Mouse (Mus musculus): Measurements from ENCODE around the gene Gm20517. TPM values are rescaled to one million over a fixed set of nuclear protein-coding genes. Genes with fewer than 3 reads are reported as not detected.

Gm20517 gene
- polyA plus RNA-seq, 1 experiment from 2014 or later = 2.1 TPM

DNA sequence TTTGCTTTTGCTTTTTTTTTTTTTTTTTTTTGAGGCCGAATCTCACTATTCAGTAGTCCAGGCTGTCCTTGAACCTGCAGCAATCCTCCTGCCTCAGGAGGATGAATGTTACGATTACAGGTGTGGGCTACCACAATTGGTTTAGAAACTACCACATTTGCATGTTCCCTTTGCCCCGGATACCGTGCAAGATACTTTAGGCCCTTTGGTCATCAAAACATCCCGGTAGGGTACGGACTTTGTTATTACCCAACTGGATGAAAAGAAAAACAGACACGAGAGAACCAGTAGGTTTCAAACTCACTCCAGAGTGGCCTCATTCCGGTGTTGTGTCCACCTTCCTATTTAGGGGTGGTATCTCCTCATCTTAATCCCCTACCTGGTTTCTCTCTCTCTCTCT is 22.9 kb upstream of the Gm20517 start:
- Histone ChIP-seq H3K36me3 (no peaks in the 10 kb centered on the region), H3K9me3 (no peaks in the 10 kb centered on the region), H3K4me1 (replicated peaks) (peaks cover 8% of the 10 kb centered on the region), H3K27me3 (ENCODE audit: insufficient read depth, poor library complexity, severe bottlenecking) (no peaks in the 10 kb centered on the region), H3K4me3 (no peak overlapping the region), H3K27ac (no peak overlapping the region)
- WGBS = 88% methylated on average over 8 of the region's 8 CpGs
- no peak for DNase-seq (ENCODE audit: low spot score)

DNA sequence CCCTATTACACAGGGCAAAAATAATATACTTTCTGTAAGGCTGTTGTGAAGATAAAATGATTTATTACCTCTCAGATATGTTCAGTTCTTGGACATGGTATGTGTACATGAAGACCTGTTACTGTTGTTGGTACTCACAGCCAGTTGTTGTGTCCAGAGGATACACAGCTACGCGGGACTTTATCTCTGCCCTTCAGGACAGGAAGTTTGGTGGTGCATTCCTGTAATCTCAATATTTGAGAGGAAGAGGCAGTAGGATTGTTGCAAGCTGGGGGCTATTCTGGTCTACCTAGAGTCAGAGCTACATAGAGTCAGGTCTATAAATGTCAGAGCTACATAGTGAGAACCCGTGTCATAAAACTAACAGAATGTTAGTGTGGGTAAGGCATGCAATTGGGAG is 20.3 kb upstream of the Gm20517 start:
- Histone ChIP-seq H3K4me3 (no peak overlapping the region), H3K36me3 (no peaks in the 10 kb centered on the region; the same call in 1 of the 2 replicates), H3K4me1 (replicated peaks) (peaks cover 31% of the 10 kb centered on the region), H3K9me3 (no peaks in the 10 kb centered on the region), H3K27me3 (ENCODE audit: insufficient read depth, poor library complexity, severe bottlenecking) (no peaks in the 10 kb centered on the region), H3K27ac (no peak overlapping the region)
- DNase-seq (ENCODE audit: low spot score) = no peak
- 92% methylated on average over 3 of the region's 3 CpGs for WGBS

DNA sequence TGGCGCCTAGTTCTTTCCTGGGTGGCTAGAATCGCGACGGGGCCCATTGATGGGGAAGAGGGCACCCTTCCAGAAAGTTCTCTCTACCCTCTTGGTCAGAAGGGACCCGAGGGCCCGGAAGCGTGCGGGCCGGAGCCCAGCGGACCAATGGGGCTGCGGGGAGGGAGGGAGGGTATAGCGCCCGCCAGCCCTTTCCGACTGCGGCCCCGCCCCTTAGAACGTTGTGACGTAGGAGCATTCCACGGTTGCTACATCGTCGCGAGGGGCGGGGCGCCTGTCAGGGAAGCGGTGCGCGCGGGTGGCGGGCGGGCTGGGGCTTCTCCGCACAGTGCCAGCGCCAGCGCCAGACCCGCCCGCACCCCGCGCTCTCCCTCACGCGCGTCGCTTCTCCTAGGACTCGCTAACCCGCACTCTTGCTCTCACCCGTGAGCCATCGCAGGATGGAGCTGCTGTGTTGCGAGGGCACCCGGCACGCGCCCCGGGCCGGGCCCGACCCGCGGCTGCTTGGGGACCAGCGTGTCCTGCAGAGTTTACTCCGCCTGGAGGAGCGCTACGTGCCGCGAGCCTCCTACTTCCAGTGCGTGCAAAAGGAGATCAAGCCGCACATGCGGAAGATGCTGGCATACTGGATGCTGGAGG is 18.1 kb upstream of the Gm20517 start:
- Histone ChIP-seq H3K4me1 (replicated peaks) (peaks cover 50% of the 10 kb centered on the region), H3K4me3 (peak overlapping the region; percentile 66), H3K27ac (peak overlapping the region; percentile 90), H3K36me3 (peaks cover 23% of the 10 kb centered on the region), H3K27me3 (ENCODE audit: insufficient read depth, poor library complexity, severe bottlenecking) (no peaks in the 10 kb centered on the region), H3K9me3 (no peaks in the 10 kb centered on the region)
- DNase-seq (ENCODE audit: low spot score) = peak; percentile 93
- under 1% methylated on average over 63 of the region's 63 CpGs for WGBS

DNA sequence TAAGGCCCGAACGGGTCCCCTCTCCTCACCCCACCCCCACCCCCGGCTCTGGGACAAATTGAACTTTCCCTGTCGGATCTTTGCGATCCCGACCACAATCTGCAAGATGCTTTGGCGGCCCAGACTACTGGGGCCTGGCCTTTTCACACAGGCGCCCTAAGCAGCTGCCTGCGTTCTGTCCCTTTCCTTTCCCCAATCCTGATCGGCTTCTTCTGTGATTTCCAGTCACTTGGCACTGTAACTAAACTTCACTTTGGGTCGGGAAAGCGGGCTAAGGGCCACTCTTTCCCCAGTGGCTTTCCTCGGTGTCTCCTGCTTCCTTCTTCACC is 17.6 kb upstream of the Gm20517 start:
- Histone ChIP-seq H3K36me3 (peaks cover 27% of the 10 kb centered on the region), H3K4me1 (replicated peaks) (peaks cover 50% of the 10 kb centered on the region), H3K4me3 (peak overlapping the region; percentile 66), H3K27me3 (ENCODE audit: insufficient read depth, poor library complexity, severe bottlenecking) (no peaks in the 10 kb centered on the region), H3K9me3 (no peaks in the 10 kb centered on the region), H3K27ac (peak overlapping the region; percentile 90)
- under 1% methylated on average over 13 of the region's 13 CpGs for WGBS
- no peak for DNase-seq (ENCODE audit: low spot score)

DNA sequence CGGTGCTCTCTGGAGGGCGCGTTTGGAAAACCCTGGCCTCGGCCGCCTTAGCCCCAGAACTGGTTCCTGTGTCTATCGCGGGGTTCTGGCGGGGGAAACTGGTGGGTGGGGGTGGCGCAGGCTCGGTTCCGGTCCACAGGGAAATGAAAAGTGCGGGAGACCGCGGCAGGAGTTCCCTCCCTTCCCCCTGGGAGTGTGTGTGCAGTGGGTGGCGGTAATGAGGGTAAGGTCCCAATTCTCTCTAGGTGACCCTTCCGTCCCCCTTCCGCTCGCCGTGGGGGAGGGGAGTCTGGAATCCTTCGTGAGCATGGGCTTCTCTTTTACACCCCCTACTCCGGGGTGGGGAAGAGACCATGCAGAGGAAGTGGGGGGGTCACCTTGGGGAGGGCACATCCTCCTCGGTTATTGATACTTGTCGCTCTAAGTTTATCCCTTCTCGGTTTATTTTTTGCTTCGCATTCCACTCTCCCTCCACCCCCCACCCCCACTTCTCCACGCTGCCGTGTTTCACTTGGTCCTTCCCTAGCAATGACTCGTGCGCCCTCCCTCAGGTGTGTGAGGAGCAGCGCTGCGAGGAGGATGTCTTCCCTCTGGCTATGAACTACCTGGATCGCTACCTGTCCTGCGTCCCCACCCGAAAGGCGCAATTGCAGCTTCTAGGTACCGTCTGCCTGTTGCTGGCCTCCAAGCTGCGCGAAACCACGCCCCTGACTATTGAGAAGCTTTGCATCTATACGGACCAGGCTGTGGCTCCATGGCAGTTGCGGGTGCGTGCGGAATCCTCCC is 17.0 kb upstream of the Gm20517 start:
- peaks cover 50% of the 10 kb centered on the region for H3K4me1 ChIP-seq (replicated peaks)
- H3K27ac ChIP-seq = peak overlapping the region; percentile 90
- WGBS = under 1% methylated on average over 43 of the region's 43 CpGs
- peak overlapping the region; percentile 66 for H3K4me3 ChIP-seq
- H3K9me3 ChIP-seq = no peaks in the 10 kb centered on the region
- peak; percentile 61 for DNase-seq (ENCODE audit: low spot score)
- H3K27me3 ChIP-seq (ENCODE audit: insufficient read depth, poor library complexity, severe bottlenecking) = no peaks in the 10 kb centered on the region
- peaks cover 33% of the 10 kb centered on the region for H3K36me3 ChIP-seq

DNA sequence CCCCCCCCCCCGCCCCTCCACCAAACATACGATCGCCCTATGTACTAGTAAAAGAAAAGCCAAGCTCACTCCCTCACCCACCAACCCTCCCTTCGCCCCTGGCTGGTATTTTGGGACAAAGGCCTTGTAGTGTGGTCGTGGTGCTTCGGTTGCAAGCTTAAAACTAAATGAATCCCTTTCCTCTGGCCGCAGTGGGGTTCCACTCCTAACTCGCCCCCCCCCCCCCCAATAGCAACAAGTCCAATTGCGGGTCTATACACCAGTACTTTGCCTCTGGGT is 16.5 kb upstream of the Gm20517 start:
- no peaks in the 10 kb centered on the region for H3K9me3 ChIP-seq
- peak overlapping the region; percentile 66 for H3K4me3 ChIP-seq
- H3K27ac ChIP-seq = peak overlapping the region; percentile 90
- DNase-seq (ENCODE audit: low spot score) = no peak
- H3K27me3 ChIP-seq (ENCODE audit: insufficient read depth, poor library complexity, severe bottlenecking) = no peaks in the 10 kb centered on the region
- WGBS = 1% methylated on average over 9 of the region's 9 CpGs
- peaks cover 50% of the 10 kb centered on the region for H3K4me1 ChIP-seq (replicated peaks)
- H3K36me3 ChIP-seq = peaks cover 38% of the 10 kb centered on the region

DNA sequence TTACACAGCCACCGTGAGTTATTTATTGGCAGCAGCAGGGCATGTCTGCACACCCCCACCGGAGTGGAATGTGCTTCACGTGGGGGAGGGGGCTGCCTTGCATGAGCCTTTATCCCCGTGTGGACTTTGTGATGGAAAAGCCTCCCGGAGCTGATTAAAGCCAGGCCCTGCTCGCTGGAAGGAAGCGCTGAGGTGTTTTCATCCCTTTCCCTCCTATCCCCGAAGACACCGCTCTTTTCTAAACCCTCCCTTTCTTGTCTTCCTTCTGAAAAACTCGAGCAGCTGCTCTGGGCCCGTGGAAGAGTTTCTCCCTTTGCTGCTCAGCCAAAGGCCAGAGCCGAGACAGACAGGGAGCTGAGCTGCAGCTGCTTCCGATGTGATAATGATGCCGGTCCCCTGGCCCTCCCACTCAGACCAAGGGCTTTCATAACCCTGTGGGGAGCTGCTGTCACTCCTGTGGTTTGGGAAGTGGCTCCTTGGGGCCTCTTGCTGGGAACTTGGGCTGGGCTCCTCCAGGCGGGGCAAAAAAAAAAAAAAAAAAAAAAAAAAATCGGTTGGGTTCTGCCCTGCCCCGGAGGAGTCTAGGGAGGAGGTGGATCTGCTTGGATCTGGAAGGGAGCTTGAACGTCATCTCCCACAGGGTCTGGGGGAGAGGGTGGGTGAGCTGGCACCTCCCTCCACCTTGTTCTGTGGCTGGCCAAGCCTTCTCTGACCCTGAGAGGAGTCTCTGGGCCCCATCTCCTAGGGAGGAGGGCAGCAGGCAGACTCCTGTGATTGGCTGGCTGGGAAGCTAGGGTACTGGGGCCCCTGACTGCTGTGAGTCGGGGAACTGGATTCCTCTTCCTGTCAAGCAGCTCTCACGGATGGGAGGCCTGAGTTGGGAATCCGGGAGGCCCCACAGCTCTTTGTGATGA is 15.9 kb upstream of the Gm20517 start:
- H3K27me3 ChIP-seq (ENCODE audit: insufficient read depth, poor library complexity, severe bottlenecking) = no peaks in the 10 kb centered on the region
- DNase-seq (ENCODE audit: low spot score) = peak; percentile 85
- under 1% methylated on average over 21 of the region's 21 CpGs for WGBS
- no peaks in the 10 kb centered on the region for H3K9me3 ChIP-seq
- peaks cover 50% of the 10 kb centered on the region for H3K4me1 ChIP-seq (replicated peaks)
- peak overlapping the region; percentile 90 for H3K27ac ChIP-seq
- peak overlapping the region; percentile 66 for H3K4me3 ChIP-seq
- peaks cover 44% of the 10 kb centered on the region for H3K36me3 ChIP-seq

DNA sequence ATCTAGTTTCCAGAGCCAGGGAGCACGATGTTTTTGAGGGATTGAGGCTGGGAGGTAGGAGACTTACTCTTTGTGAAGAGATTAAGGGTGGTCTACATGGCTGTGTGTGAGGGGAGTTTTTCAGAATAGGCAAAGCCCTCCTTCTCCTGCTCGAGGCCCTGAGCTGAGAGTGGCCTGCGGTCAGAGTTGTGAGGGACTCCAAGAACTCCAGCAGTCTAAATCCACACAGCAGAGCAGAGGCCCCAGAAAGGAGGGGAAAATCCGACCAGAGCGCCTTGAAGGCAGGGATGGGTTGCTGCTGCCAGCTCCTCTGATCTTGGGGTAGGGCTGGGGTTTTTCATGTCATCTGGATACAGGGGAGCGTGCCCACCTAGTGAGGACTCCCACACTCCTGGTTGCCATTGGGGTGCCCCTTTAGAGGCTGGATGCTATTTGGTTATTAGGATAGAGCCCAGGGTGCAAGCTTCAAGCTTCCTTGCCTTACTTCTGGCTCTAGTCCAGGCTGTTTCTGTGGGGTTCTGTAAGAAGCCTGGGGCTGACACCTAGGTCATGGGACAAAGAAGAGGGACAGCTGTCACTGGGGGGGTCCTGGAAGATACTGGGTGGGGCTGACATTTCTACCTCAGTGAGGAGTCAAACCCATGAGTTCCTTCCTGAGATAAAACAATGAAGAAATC is 15.1 kb upstream of the Gm20517 start:
- Histone ChIP-seq H3K36me3 (peaks cover 52% of the 10 kb centered on the region), H3K4me1 (replicated peaks) (peaks cover 50% of the 10 kb centered on the region), H3K4me3 (peak overlapping the region; percentile 66), H3K27me3 (ENCODE audit: insufficient read depth, poor library complexity, severe bottlenecking) (no peaks in the 10 kb centered on the region), H3K9me3 (no peaks in the 10 kb centered on the region), H3K27ac (peak overlapping the region; percentile 90)
- DNase-seq (ENCODE audit: low spot score) = no peak
- WGBS = 32% methylated on average over 6 of the region's 6 CpGs

DNA sequence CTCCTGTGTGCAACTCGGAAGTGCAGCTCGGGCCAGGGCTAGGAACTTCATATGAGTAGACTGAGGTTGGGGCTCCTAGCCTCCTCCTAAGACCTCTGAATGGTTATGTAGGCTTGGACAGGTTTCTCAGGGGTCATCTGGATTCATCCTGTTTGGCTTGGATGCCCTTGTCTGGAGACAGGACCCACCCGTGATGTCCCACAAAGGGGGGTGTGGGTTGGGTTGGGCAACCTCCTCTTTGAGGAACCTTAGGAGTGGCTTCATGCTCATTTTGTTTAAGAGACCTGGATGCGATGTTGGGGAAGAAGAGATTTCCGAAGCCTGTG is 14.6 kb upstream of the Gm20517 start:
- WGBS = 80% methylated on average over 5 of the region's 5 CpGs
- peak overlapping the region; percentile 90 for H3K27ac ChIP-seq
- peaks cover 57% of the 10 kb centered on the region for H3K36me3 ChIP-seq
- H3K27me3 ChIP-seq (ENCODE audit: insufficient read depth, poor library complexity, severe bottlenecking) = no peaks in the 10 kb centered on the region
- H3K9me3 ChIP-seq = no peaks in the 10 kb centered on the region
- H3K4me1 ChIP-seq (replicated peaks) = peaks cover 50% of the 10 kb centered on the region
- peak overlapping the region; percentile 66 for H3K4me3 ChIP-seq
- DNase-seq (ENCODE audit: low spot score) = no peak

DNA sequence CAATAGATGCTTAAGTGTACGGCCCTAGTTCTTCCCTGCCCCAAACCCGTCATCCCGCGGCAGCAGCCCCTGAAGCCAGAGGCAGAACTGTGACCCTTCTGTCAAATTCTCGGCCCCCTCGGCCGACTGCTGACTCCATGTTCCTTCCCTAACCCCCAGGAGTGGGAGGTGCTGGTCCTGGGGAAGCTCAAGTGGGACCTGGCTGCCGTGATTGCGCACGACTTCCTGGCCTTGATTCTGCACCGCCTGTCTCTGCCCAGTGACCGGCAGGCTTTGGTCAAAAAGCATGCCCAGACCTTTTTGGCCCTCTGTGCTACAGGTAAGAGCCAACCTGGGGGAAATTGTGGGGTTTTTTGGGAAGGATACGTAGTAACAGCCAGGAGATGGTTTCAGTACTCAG is 14.1 kb upstream of the Gm20517 start:
- H3K36me3 ChIP-seq = peaks cover 62% of the 10 kb centered on the region
- peak overlapping the region; percentile 30 for H3K4me3 ChIP-seq
- H3K9me3 ChIP-seq = no peaks in the 10 kb centered on the region
- H3K4me1 ChIP-seq (replicated peaks) = peaks cover 50% of the 10 kb centered on the region
- no peaks in the 10 kb centered on the region for H3K27me3 ChIP-seq (ENCODE audit: insufficient read depth, poor library complexity, severe bottlenecking)
- WGBS = 76% methylated on average over 13 of the region's 13 CpGs
- no peak for DNase-seq (ENCODE audit: low spot score)
- H3K27ac ChIP-seq = peak overlapping the region; percentile 90; the same call in 1 of the 2 replicates

DNA sequence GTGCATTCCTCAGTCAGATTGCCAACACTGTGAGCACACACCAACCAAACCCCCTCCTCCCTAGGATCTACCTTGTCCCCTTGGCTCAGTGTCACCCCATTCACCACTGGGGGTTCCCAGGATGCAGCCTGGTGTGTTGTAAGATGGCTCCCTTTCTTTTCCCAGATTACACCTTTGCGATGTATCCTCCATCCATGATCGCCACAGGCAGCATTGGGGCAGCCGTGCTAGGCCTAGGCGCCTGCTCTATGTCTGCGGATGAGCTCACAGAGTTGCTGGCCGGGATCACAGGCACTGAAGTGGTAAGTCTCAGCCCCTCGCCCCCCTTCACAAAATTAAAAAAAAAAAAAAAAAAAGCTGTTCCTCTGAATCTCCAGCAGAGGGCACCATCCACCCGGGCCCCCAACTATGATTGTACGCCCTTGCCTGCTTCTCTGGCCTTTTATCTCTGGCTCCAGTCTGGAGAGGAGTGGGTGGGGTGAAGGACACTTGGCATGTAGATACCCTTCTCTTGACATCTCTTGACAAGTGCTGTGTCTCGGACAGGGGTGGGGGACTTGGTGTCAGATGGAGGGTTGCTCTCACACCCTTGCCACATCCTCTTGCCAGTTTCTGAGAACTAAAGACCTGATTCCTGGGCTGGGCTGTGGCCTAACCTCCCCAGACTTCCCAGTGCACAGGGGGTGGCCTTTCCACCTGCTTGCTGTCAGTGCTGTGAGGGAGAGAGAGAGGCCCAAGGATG is 13.4 kb upstream of the Gm20517 start:
- 0 out of 2 replicates have a peak overlapping the region, but pooled peaks have one; percentile 30 for H3K4me3 ChIP-seq
- no peaks in the 10 kb centered on the region for H3K27me3 ChIP-seq (ENCODE audit: insufficient read depth, poor library complexity, severe bottlenecking)
- peak overlapping the region; percentile 90 for H3K27ac ChIP-seq
- H3K36me3 ChIP-seq = peaks cover 69% of the 10 kb centered on the region
- DNase-seq (ENCODE audit: low spot score) = peak; percentile 38
- peaks cover 46% of the 10 kb centered on the region for H3K4me1 ChIP-seq (replicated peaks)
- WGBS = 27% methylated on average over 10 of the region's 10 CpGs
- no peaks in the 10 kb centered on the region for H3K9me3 ChIP-seq
